Mouse (Mus musculus) liver, postnatal 0 days (tissue): Measurements from ENCODE around the gene Inpp5d.

Experiments
- CTCF ChIP-seq: sonication (generic); IDR thresholded peaks from 2 replicates; pipeline ENCODE4 v1.5.1; 2016; ENCODE audit warnings: antibody characterized with exemption, low read depth
- EP300 ChIP-seq: IDR thresholded peaks from 2 replicates; pipeline ENCODE4 v1.6.1; 2016; ENCODE audit warnings: antibody characterized with exemption, low read depth, mild to moderate bottlenecking

- TF ChIP-seq CTCF (no peak), EP300 (no peak)
These were observed 103.2 kb downstream of the Inpp5d start for GRCm38 (mm10) chr1:87723351-87723750.
